Mouse (Mus musculus) cerebellum, adult 18-20 months (tissue): ENCODE results near the gene Rps19bp1.
A peak's percentile ranks its signal among the peaks of the same experiment; 100 is the strongest.

ENCODE experiments used
- DNase-seq, 2 experiments: peaks; one replicate each; pipeline ENCODE4 v3.0.0; 2021

Rps19bp1 gene

DNA sequence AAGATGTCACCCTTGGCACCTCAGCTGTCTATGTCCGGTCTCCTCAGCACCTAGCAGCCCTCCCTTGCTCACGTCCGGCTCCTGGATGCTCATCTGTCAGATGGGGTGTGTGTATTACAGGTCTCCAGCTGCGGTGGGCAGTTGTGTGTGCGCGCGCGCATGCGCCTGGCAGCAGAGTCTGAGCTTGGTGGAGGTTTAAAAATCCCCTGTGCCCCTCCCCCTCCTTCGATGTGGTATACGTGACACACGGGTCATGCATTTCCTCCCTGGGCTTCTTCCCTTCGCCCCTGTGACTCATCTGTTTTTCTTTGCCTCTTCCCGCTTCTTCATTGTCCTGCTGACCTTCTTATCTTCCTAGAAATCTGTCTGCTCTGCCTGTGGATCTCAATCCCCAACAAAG lies 44.9 kb downstream of the Rps19bp1 start:
- DNase-seq, result no peak

DNA sequence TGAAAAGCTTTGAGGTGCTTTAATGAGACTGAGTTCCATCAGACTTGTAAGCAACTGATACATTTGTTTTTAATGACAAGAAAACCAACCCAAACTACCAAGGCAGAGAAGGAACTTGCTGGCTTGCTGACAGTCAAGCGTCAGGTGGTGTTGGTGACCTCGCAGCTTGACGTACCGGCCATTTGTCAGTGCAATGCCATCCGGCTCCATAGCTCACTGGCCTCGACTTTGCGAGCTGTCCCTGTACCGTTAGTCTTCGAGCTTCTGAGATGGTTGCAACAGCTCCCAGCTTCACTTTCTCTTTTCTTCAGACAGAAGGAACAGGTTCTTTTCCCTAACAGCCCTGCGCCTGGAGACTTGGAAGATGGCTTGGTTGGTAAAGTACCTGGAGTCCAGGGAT lies 46.6 kb downstream of the Rps19bp1 start:
- no peak for DNase-seq

DNA sequence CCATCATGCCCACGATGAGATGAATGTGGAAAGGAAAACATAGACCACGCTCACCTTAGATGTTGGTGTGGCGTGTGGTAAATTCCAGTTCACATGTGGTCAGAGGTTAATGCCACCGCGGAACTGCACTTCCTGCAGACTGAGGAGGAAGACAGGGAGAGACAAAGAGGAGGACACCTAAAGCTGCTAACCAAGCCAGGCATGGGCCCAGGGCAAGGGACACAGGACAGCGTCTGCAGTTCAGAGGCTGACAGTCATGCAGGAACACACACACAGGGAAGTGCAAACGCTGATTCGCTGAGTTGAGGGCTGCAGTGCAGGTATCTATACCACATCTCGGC lies 47.7 kb downstream of the Rps19bp1 start:
- no peak for DNase-seq

DNA sequence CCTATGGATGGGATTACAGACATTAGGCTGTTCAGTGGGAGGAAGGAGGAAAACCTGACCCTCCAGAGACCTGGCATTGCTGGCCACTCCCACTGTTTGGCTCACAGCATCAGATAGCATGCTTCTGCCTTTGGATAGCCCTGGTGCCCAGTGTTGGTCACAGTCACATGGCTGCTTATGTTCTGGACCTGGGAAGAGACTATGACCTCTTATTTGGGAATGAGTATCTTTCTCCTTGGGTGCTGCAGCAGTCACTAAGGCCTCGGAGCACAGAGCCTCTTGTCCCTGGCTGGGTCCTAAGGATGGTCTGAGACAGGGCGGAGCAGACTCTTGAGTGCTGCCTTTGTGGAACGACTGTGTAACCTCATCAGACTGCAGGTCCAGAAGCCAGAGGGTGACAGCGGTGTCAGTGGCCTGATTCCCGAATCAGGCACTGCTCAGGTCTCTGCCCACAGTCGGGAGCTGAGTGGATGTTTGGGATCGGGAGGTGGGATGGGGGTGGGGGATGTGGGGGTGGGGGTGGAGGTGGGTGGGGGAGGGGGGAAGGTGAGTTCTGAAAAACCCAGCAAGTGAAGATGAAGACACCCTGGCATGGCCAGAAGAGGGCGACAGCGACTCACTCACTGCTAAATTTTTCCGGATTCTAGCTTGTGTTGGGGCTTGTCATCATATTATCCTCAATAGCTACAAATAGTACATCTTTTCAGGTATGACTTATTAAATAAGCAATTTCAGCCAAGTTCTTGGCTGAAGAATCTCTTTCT lies 48.2 kb downstream of the Rps19bp1 start:
- peak; percentile 53 to 59 for DNase-seq

DNA sequence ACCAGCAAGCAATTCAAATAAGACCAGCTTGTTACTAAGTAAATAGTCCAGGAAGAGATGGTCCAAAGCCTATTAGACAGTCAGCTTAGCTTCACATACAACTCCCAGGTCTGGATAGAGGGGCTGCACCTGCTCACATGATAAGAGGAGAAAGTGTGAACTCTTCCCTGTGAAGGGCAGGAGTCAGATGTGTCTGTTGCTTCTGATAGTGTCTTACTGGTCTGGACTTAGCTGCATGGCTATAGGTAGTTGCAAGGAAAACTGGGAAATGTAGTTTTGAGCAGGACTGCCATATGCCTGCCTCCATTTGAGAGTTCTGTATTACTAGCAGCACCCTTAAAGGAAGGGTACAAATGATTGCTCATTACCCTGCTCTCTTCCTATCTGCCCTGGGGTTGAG lies 50.4 kb downstream of the Rps19bp1 start:
- no peak for DNase-seq
